ENCODE assay signal across 9 mouse cellular contexts in the genomic region with DNA sequence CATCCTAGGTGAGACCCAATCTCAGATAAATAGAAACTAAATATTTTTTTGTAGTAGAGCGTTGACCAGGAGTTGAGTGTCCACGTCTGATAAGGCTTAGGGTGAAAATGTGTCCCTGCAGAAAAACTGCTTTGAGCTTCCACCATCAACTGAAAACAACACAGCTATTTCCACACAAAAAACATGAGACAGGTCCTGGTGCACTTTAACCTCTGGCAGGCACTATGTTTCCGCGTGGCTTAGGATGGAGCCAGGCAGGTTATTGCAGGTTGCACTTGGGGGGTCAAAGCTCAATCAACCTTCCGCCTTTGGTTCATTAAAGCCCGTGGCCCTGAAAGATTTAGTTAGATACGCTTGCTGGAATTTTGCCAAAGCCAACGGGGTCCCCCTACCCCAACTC. TPM values are rescaled to one million over a fixed set of nuclear protein-coding genes. Genes with fewer than 3 reads are reported as not detected.
A peak's percentile ranks its signal among the peaks of the same experiment; 100 is the strongest.
DNase-seq lines count a peak whose midpoint lies in the region; ATAC-seq lines count a peak whose summit lies in the region.
"Had no signal": no experiment of that assay in that cellular context is flagged by ENCODE, and none has a peak within 500 bp of the region (broad histone marks: within the 10 kb centered on the region; RNA-seq: fewer than 3 reads in every experiment).

No protein-coding gene starts in this region.

- ATAC-seq in megakaryocyte, adult 5-6 weeks (ENCODE audit: poor library complexity, severe bottlenecking): no peak
- ATAC-seq in forebrain, embryonic 16.5 days: no peak
- ATAC-seq in stomach, embryonic 15.5 days (ENCODE audit: insufficient read depth, low FRiP score, low read depth): no peak
- ATAC-seq: Patski had no signal

- no peak overlapping the region for H3K9ac ChIP-seq in forebrain, embryonic 16.5 days (replicated peaks; ENCODE audit: low read depth, low read length)
- no peak overlapping the region for H3K9ac ChIP-seq in stomach, embryonic 15.5 days

- peak overlapping the region; percentile 78 for H3K4me3 ChIP-seq in megakaryocyte, embryonic 14.5 days (replicated peaks)
- H3K4me3 ChIP-seq in forebrain, embryonic 16.5 days (replicated peaks; ENCODE audit: low read length): no peak overlapping the region
- H3K4me3 ChIP-seq in limb, embryonic 10.5 days: peak overlapping the region; percentile 81; the same call in 1 of the 2 replicates
- H3K4me3 ChIP-seq in stomach, embryonic 15.5 days (replicated peaks): no peak overlapping the region

- H3K4me2 ChIP-seq in forebrain, embryonic 16.5 days (ENCODE audit: low read length): peak overlapping the region; percentile 86; the same call in 1 of the 2 replicates
- H3K4me2 ChIP-seq in stomach, embryonic 15.5 days: peak overlapping the region; percentile 69

- 63% methylated on average over 8 of the region's 8 CpGs for WGBS in forebrain, embryonic 16.5 days
- 70% methylated on average over 8 of the region's 8 CpGs for WGBS in limb, embryonic 10.5 days
- 64% methylated on average over 8 of the region's 8 CpGs for WGBS in stomach, embryonic 15.5 days

- H3K4me1 ChIP-seq in megakaryocyte, embryonic 14.5 days: peaks cover 72% of the 10 kb centered on the region
- H3K4me1 ChIP-seq in forebrain, embryonic 16.5 days (replicated peaks; ENCODE audit: control insufficient read depth, insufficient read depth, low read length): peaks cover 34% of the 10 kb centered on the region
- peaks cover 24% of the 10 kb centered on the region for H3K4me1 ChIP-seq in limb, embryonic 10.5 days
- H3K4me1 ChIP-seq in stomach, embryonic 15.5 days: peaks cover 11% of the 10 kb centered on the region; the same call in 1 of the 2 replicates

- peaks cover 14% of the 10 kb centered on the region for H3K36me3 ChIP-seq in megakaryocyte, embryonic 14.5 days (replicated peaks; ENCODE audit: low read length)
- H3K36me3 ChIP-seq in forebrain, embryonic 16.5 days (ENCODE audit: control insufficient read depth, insufficient read depth): no peaks in the 10 kb centered on the region
- peaks cover under 1% of the 10 kb centered on the region for H3K36me3 ChIP-seq in limb, embryonic 10.5 days
- no peaks in the 10 kb centered on the region for H3K36me3 ChIP-seq in stomach, embryonic 15.5 days

- H3K9me3 ChIP-seq in megakaryocyte, embryonic 14.5 days: no peaks in the 10 kb centered on the region
- H3K9me3 ChIP-seq in forebrain, embryonic 16.5 days (ENCODE audit: control insufficient read depth, low read length): no peaks in the 10 kb centered on the region
- no peaks in the 10 kb centered on the region for H3K9me3 ChIP-seq in limb, embryonic 10.5 days (replicated peaks)
- H3K9me3 ChIP-seq in stomach, embryonic 15.5 days: no peaks in the 10 kb centered on the region

- H3K27ac ChIP-seq in forebrain, embryonic 16.5 days (ENCODE audit: low read length): no peak overlapping the region
- no peak overlapping the region for H3K27ac ChIP-seq in limb, embryonic 10.5 days
- H3K27ac ChIP-seq in stomach, embryonic 15.5 days: no peak overlapping the region

- no peaks in the 10 kb centered on the region for H3K27me3 ChIP-seq in megakaryocyte, embryonic 14.5 days (replicated peaks)
- 0 out of 2 replicates have a peak, but pooled peaks cover 2% of the 10 kb centered on the region for H3K27me3 ChIP-seq in forebrain, embryonic 16.5 days (replicated peaks; ENCODE audit: control insufficient read depth, insufficient read depth, low read length)
- peaks cover 28% of the 10 kb centered on the region for H3K27me3 ChIP-seq in limb, embryonic 10.5 days (ENCODE audit: low read depth, poor library complexity, severe bottlenecking)
- no peaks in the 10 kb centered on the region for H3K27me3 ChIP-seq in stomach, embryonic 15.5 days (replicated peaks)
- H3K27me3 ChIP-seq: Patski had no signal

- no peak for DNase-seq in limb, embryonic 10.5 days (ENCODE audit: low spot score)
- DNase-seq in spleen, postnatal 36 days (ENCODE audit: low spot score in 2 of 2): no peak
- no peak for DNase-seq in frontal cortex, postnatal 36 days (ENCODE audit: low spot score in 2 of 2)
- DNase-seq: cerebellum, adult 11-12 months had no signal

RNA-seq across cellular contexts. Expression of gene Taok3, which starts 1.1 kb away (rescaled TPM):
- 75.0 and 157 TPM in 2 replicates for polyA plus RNA-seq in megakaryocyte, embryonic 14.5 days (2012; ENCODE audit: insufficient read depth, low replicate concordance)
- total RNA-seq in megakaryocyte, adult 5-6 weeks (2015): 73.8 and 80.2 TPM in 2 replicates
- 57.5 and 72.8 TPM in 2 replicates for total RNA-seq in megakaryocyte, adult 5-6 weeks (2017)
- 58.1 and 58.2 TPM in 2 replicates for polyA plus RNA-seq in forebrain, embryonic 16.5 days (2015; fragmentation: Nextera tagmentation; extraction: Ambion mirVana)
- polyA plus RNA-seq in limb, embryonic 10.5 days (2016; fragmentation: Nextera tagmentation; extraction: Ambion mirVana): 5.5 and 6.2 TPM in 2 replicates
- 32.1 and 36.9 TPM in 2 replicates for polyA plus RNA-seq in stomach, embryonic 15.5 days (2015; fragmentation: Nextera tagmentation; extraction: Ambion mirVana)

RNA-seq across cellular contexts. Expression of gene Suds3, which starts 2.9 kb away (rescaled TPM):
- 37.1 and 38.0 TPM in 2 replicates for polyA plus RNA-seq in megakaryocyte, embryonic 14.5 days (2012; ENCODE audit: insufficient read depth, low replicate concordance)
- 18.0 and 18.8 TPM in 2 replicates for total RNA-seq in megakaryocyte, adult 5-6 weeks (2015)
- 93.5 and 102 TPM in 2 replicates for total RNA-seq in megakaryocyte, adult 5-6 weeks (2017)
- polyA plus RNA-seq in forebrain, embryonic 16.5 days (2015; fragmentation: Nextera tagmentation; extraction: Ambion mirVana): 83.0 and 93.0 TPM in 2 replicates
- polyA plus RNA-seq in limb, embryonic 10.5 days (2016; fragmentation: Nextera tagmentation; extraction: Ambion mirVana): 76.9 and 80.9 TPM in 2 replicates
- 74.5 and 79.0 TPM in 2 replicates for polyA plus RNA-seq in stomach, embryonic 15.5 days (2015; fragmentation: Nextera tagmentation; extraction: Ambion mirVana)

Comparison
In these comparisons a context has a peak if more than half of its experiments do, and no peak if none do; other contexts are left out.
1. H3K4me3 ChIP-seq: peak in megakaryocyte, embryonic 14.5 days (single experiment) and limb, embryonic 10.5 days (single experiment); none in forebrain, embryonic 16.5 days (single experiment) and stomach, embryonic 15.5 days (single experiment).